Mouse (Mus musculus): Measurements from ENCODE around the gene Rfng. TPM values are rescaled to one million over a fixed set of nuclear protein-coding genes. Genes with fewer than 3 reads are reported as not detected.

The Rfng gene
- polyA plus RNA-seq (2012; rRNA removed; ENCODE audit: low replicate concordance), result 56.0 and 80.9 TPM in 2 replicates

DNA sequence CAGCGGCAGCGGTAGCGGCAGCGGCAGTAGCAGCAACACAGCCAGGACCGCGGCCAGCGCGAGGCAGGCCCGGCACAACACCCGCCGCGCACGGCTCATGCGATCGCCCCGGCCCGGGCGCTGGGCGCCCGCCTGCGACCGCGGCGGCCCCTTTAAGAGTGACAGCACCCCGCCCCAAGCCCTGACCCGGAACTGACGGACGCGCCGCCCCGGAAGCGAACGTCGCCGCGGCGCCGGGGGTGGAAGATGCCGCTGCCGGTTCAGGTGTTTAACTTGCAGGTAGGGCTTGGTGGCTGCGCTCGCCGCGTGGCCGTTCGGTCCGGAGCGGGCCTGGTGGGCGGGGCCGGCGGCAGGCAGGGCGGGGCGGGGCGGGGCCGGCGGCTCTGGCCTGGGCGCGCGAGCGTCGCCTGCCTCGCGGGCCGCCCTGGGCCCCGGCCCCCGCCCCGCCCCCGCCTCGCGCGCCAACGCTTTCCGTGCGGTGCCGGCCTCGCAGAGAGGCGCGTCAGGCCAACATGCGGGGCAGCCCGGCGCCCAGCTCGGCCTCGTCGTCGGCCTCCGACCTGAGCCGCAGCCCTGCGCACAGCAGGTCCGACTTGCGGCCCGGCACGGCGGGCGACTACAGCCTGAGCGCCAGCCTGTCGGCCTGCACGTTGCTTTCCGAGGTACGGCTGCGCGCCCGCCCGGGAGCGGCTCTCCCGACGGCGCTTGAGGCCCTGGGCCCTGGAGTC is at the start of gene Rfng, which contains the start of gene Gps1:
Gene Rfng (minus strand): TSS at position 144 of the 728 bp plus-strand sequence.
Gene Gps1 (plus strand): TSS at position 209 of the 728 bp plus-strand sequence.

DNA sequence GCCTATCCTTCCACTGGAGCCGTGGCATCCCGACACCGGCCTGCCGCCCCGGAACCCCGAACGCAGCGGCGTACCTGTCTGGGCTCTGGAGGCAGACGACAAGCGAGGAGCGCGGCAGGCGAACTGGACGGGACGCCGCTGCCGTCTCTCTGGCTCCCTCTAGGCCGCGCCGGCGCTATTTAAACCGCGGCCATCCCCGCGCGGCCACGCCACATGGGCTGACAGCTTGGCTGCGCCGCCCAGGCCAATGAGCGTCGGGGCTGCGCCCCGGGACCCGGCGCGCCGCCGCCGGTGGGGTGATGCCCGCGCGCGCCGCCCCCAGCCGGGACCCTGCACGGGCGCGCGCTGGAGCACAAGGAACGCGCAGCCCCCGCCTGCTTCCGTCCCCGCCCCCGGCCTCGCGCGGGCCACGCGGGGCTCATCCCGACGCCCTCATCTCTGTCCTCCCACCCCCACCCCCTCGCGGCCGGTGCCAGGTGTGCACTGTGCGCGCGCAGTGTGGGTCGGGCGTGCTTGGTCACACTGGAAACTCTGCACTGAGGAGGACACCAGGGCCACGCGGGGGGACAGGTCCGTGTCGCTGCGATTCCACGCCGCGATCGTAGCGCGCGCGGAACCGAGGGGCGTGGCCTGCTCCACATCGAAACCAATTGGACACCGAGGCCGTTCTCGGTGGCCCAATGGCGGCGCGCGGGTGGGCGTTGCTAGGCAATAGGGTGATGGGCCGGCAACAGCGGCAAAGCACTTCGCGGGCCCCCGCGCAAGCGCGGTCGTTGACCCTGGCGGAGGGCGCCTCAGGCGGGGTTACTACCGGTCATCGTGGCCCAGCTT is 40.2 kb upstream of the Rfng start, which contains the start of gene Fasn:
Gene Fasn (minus strand): TSS at position 592 of the 831 bp plus-strand sequence.

DNA sequence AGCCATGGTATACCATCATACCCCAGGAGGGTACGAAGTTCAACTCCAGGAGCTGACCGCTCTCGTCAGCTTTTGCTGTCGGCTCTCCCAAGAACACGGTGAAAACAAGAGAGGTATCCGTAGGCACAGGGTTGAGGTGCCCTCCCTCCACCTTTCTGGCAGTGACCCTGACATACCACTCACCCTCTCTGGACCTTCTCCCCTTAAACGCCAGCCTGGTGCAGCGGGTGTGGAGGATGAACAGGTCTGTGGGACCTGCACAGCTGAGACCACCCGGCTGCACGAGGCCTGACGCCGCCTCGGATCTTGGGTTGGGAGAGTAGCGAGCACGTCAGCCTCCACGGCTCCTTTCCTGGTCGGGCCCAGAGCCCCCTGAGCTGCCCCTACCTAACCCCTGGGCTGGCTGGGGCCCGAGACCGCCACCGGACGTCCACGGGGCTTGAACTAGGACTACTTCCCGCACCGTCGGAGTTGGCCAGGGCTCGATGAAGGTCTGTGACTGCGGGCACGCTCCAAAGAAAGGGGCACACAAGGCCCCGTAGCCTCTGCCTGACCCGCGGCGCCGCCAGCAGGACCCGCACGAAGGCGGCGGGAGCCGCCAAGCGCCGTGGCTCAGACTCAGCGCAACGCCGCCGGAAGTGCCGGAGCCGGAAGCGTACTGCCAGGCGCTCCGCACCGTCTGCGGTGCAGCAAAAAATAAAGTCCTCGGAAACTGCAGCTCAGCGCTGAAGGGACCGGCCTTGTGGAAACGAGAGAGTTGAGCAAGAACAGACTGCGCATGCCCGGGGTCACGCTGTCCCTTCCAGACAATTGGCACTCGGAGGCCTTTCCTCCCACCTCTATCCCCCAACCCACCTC is 12.0 kb upstream of the Rfng start, which contains the start of gene Dus1l:
Gene Dus1l (minus strand): TSS at position 648 of the 858 bp plus-strand sequence.

DNA sequence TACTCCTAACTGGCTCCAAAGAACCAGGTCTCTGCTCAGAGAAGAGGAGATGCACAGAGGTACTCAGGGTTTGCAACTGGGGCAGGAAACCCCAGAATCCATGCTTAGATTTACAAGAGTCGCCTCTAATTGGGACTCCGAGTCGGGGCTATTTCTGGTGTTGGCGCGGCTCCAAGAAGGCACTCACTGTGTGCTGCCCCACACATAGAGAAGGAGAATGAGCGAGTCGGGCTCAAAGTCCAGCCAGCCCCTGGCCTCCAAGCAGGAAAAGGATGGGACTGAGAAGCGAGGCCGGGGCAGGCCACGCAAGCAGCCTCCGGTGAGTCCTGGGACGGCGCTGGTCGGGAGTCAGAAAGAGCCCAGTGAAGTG is 21.4 kb downstream of the Rfng start, which contains the start of gene Hmga1b:
Gene Hmga1b (plus strand): TSS at position 123 of the 370 bp plus-strand sequence.

DNA sequence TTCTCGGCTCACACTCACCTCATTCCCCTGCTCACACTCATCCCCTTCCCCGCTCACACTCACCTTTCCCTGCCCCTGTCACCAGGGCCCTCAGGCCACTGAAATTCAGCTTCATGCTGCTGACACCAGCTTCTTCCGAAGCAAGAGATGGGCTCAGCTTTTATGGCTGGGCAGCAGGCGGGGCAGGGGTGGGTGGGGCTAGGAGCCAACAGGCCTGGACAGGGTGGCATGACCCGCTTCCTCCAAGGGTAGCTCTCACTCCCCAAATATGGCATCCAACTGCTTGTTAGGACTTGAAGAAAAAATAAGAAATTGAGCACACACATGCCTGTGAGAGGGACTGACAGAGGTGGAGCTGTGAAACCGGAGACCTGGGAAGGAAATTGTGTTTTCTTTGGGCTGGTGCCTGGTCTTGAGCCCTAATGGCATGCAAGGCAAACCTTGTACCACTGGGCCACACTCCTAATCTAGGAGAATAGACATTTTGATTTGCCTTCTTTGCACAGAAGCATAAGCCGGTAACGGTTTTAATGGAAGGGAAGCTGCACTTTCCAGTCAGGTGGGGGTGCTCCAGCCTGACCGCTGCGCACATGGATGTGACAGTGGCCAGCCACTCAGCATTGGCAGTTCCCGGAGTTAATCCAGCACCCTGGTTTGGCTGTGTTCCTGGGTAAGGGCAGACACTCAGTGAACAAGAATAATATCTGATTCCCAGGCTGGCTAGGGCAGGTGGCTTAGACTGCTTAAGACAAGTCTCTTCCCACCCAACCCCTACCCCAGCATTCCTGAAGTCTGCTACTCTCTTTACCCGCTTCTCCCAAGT is 51.9 kb downstream of the Rfng start, which contains the start of gene Cbr2:
Gene Cbr2 (minus strand): TSS at position 257 of the 823 bp plus-strand sequence.

Other genes with a start within 250 kb of the Rfng start
- 142 and 150 TPM in 2 replicates for gene Mcrip1, start 234.5 kb downstream of the Rfng start, polyA plus RNA-seq (2012; rRNA removed; ENCODE audit: low replicate concordance)
- 143 TPM in 1 of 2 replicates, not detected in the other for gene Ppp1r27, start 233.1 kb downstream of the Rfng start, polyA plus RNA-seq (2012; rRNA removed; ENCODE audit: low replicate concordance)
- 141 and 220 TPM in 2 replicates for gene P4hb, start 211.0 kb downstream of the Rfng start, polyA plus RNA-seq (2012; rRNA removed; ENCODE audit: low replicate concordance)
- gene Arhgdia, start 202.6 kb downstream of the Rfng start, polyA plus RNA-seq (2012; rRNA removed; ENCODE audit: low replicate concordance), result 741 and 971 TPM in 2 replicates
- 11.0 and 20.7 TPM in 2 replicates for gene Alyref, start 185.8 kb downstream of the Rfng start, polyA plus RNA-seq (2012; rRNA removed; ENCODE audit: low replicate concordance)
- gene Anapc11, start 185.8 kb downstream of the Rfng start, polyA plus RNA-seq (2012; rRNA removed; ENCODE audit: low replicate concordance), result 122 and 159 TPM in 2 replicates
- 1.7 and 5.2 TPM in 2 replicates for gene Npb, start 175.7 kb downstream of the Rfng start, polyA plus RNA-seq (2012; rRNA removed; ENCODE audit: low replicate concordance)
- gene Pcyt2, start 166.3 kb downstream of the Rfng start, polyA plus RNA-seq (2012; rRNA removed; ENCODE audit: low replicate concordance), result 242 and 269 TPM in 2 replicates
- gene Sirt7, start 159.0 kb downstream of the Rfng start, polyA plus RNA-seq (2012; rRNA removed; ENCODE audit: low replicate concordance), result 77.0 and 95.0 TPM in 2 replicates
- gene Mafg, start 150.6 kb downstream of the Rfng start, polyA plus RNA-seq (2012; rRNA removed; ENCODE audit: low replicate concordance), result 45.1 and 52.6 TPM in 2 replicates
- 11.2 and 12.4 TPM in 2 replicates for gene Pycr1, start 140.4 kb downstream of the Rfng start, polyA plus RNA-seq (2012; rRNA removed; ENCODE audit: low replicate concordance)
- gene Myadml2, start 136.0 kb downstream of the Rfng start, polyA plus RNA-seq (2012; rRNA removed; ENCODE audit: low replicate concordance), result 0.44 and 29.6 TPM in 2 replicates
- gene Notum, start 123.0 kb downstream of the Rfng start, polyA plus RNA-seq (2012; rRNA removed; ENCODE audit: low replicate concordance), result 0.22 and 0.60 TPM in 2 replicates
- gene Aspscr1, start 111.2 kb downstream of the Rfng start, polyA plus RNA-seq (2012; rRNA removed; ENCODE audit: low replicate concordance), result 94.3 and 126 TPM in 2 replicates
- gene Cenpx, start 70.5 kb downstream of the Rfng start, polyA plus RNA-seq (2012; rRNA removed; ENCODE audit: low replicate concordance), result 90.7 and 105 TPM in 2 replicates
- 27.1 and 30.3 TPM in 2 replicates for gene Lrrc45, start 70.3 kb downstream of the Rfng start, polyA plus RNA-seq (2012; rRNA removed; ENCODE audit: low replicate concordance)
- 7.6 and 15.5 TPM in 2 replicates for gene Rac3, start 62.7 kb downstream of the Rfng start, polyA plus RNA-seq (2012; rRNA removed; ENCODE audit: low replicate concordance)
- 84.6 and 91.9 TPM in 2 replicates for gene Dcxr, start 56.9 kb downstream of the Rfng start, polyA plus RNA-seq (2012; rRNA removed; ENCODE audit: low replicate concordance)
- gene Cbr2, start 52.1 kb downstream of the Rfng start, polyA plus RNA-seq (2012; rRNA removed; ENCODE audit: low replicate concordance), result 277 and 287 TPM in 2 replicates
- gene Hmga1b, start 21.4 kb downstream of the Rfng start, polyA plus RNA-seq (2012; rRNA removed; ENCODE audit: low replicate concordance), result 0.86 and 1.4 TPM in 2 replicates
- 129 and 190 TPM in 2 replicates for gene Gps1, start 65 bp upstream of the Rfng start, polyA plus RNA-seq (2012; rRNA removed; ENCODE audit: low replicate concordance)
- 30.8 and 36.8 TPM in 2 replicates for gene Dus1l, start 12.2 kb upstream of the Rfng start, polyA plus RNA-seq (2012; rRNA removed; ENCODE audit: low replicate concordance)
- gene Fasn, start 40.3 kb upstream of the Rfng start, polyA plus RNA-seq (2012; rRNA removed; ENCODE audit: low replicate concordance), result 15,404 and 19,960 TPM in 2 replicates
- gene Ccdc57, start 148.7 kb upstream of the Rfng start, polyA plus RNA-seq (2012; rRNA removed; ENCODE audit: low replicate concordance), result 1.5 TPM in 2 replicates
- gene Slc16a3, start 164.3 kb upstream of the Rfng start, polyA plus RNA-seq (2012; rRNA removed; ENCODE audit: low replicate concordance), result 5.6 and 43.4 TPM in 2 replicates
- 53.8 and 58.7 TPM in 2 replicates for gene Csnk1d, start 207.1 kb upstream of the Rfng start, polyA plus RNA-seq (2012; rRNA removed; ENCODE audit: low replicate concordance)

All from mammary gland, adult 2 months (tissue).